Mouse (Mus musculus) hindbrain, embryonic 10.5 days (tissue): ENCODE results near the gene 4930469K13Rik. TPM values are rescaled to one million over a fixed set of nuclear protein-coding genes. Genes with fewer than 3 reads are reported as not detected.
A peak's percentile ranks its signal among the peaks of the same experiment; 100 is the strongest.

Source experiments
- DNase-seq: peaks from one replicate; pipeline ENCODE4 v3.0.0-alpha.2; 2017; ENCODE audit warnings: low spot score
- H3K27ac ChIP-seq: fragments of 300-500 bp; sonication (generic); 2 replicates; pipeline ENCODE4 v1.5.1; 2016; ENCODE audit warnings: mild to moderate bottlenecking, moderate library complexity
- H3K27me3 ChIP-seq: fragments of 300-500 bp; sonication (generic); 2 replicates; pipeline ENCODE4 v1.6.1; 2016; ENCODE audit warnings: mild to moderate bottlenecking; ENCODE audit not compliant: poor library complexity, insufficient read depth, severe bottlenecking
- H3K36me3 ChIP-seq: fragments of 300-500 bp; sonication (generic); 2 replicates; pipeline ENCODE4 v1.6.1; 2016; ENCODE audit warnings: mild to moderate bottlenecking, moderate library complexity
- H3K4me1 ChIP-seq: fragments of 300-500 bp; sonication (generic); replicated peaks from 2 replicates; pipeline ENCODE4 v1.6.1; 2016; ENCODE audit warnings: mild to moderate bottlenecking
- H3K4me3 ChIP-seq: fragments of 300-500 bp; sonication (generic); 2 replicates; pipeline ENCODE4 v1.5.1; 2016; ENCODE audit warnings: mild to moderate bottlenecking, moderate library complexity
- H3K9me3 ChIP-seq: fragments of 300-500 bp; sonication (generic); 2 replicates; pipeline ENCODE4 v1.6.1; 2016; ENCODE audit warnings: mild to moderate bottlenecking, moderate library complexity
- WGBS: fragments of 180-500 bp; shearing (Covaris S2); methylation state at CpG from one replicate; pipeline ENCODE4 v1.1.7; 2016; 5-methylcytosine and 5-hydroxymethylcytosine counted together
- polyA plus RNA-seq: library from polyadenylated mRNA; unstranded; fragments of >200 nt; fragmentation: Nextera tagmentation; extraction: Ambion mirVana; gene quantifications from 2 replicates; pipeline ENCODE4 v1.2.1, GENCODE M21; 2016

4930469K13Rik gene
- polyA plus RNA-seq, 1 experiment from 2014 or later, result not detected

- peak; percentile 40 for DNase-seq
- no peak overlapping the region; the same call in 1 of the 2 replicates for H3K27ac ChIP-seq
- H3K9me3 ChIP-seq, result no peaks in the 10 kb centered on the region
- 47% methylated on average over 4 of the region's 4 CpGs for WGBS
- no peaks in the 10 kb centered on the region for H3K27me3 ChIP-seq
- H3K36me3 ChIP-seq, result no peaks in the 10 kb centered on the region
- H3K4me1 ChIP-seq, result peaks cover 18% of the 10 kb centered on the region
- H3K4me3 ChIP-seq, result no peak overlapping the region
Measured at GRCm38 (mm10) chr11:34112781-34113380, 14.5 kb upstream of the 4930469K13Rik start.

- Histone ChIP-seq H3K27ac (peak overlapping the region; percentile 51; the same call in 1 of the 2 replicates), H3K36me3 (no peaks in the 10 kb centered on the region), H3K4me1 (peaks cover 18% of the 10 kb centered on the region), H3K9me3 (no peaks in the 10 kb centered on the region), H3K27me3 (no peaks in the 10 kb centered on the region), H3K4me3 (no peak overlapping the region)
- no peak for DNase-seq
- 52% methylated on average over 7 of the region's 7 CpGs for WGBS
Measured at GRCm38 (mm10) chr11:34111940-34112339, 13.6 kb upstream of the 4930469K13Rik start.

DNA sequence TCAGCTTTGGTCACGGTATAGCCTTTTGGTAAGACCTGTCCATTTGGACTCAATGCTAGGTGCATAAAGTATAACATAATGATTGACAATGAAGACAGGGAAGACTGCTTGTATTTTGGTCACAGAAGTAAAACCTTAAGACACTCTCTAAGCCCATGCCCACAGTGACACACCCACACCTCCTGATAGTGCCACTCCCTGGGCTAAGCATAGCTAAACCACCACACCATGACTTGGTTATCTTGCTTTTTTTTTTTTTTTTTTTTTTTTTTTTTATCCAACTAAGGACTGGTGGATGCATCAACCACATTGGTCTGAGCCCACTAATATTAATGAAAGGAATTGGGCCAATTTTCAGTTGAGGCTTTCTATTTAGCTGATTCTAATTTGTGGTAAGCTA is 10.9 kb upstream of the 4930469K13Rik start:
- no peaks in the 10 kb centered on the region for H3K36me3 ChIP-seq
- no peak for DNase-seq
- H3K4me3 ChIP-seq, result no peak overlapping the region
- H3K27ac ChIP-seq, result no peak overlapping the region
- WGBS, result 90% methylated on average over 1 of the region's 1 CpGs
- no peaks in the 10 kb centered on the region for H3K27me3 ChIP-seq
- H3K4me1 ChIP-seq, result peaks cover 18% of the 10 kb centered on the region
- no peaks in the 10 kb centered on the region for H3K9me3 ChIP-seq

DNA sequence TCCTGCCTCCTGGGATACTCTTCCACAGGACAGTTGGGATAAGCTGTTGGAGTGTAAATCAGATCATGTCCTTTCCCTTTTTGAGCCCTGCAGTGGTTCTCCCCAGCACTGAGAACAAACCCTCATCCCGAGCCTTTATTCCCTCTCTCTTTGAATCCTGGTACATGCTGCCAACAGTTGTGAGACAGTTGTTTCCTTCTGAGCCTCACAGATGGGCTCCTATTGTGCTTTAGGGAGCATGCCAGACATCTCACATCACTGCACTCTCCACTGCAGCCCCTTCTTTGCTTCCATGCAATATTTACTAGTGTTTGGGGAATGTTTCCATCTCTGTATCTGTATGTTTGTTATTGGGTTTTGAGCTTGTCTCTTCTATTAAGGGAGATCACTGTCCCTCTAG is 6.6 kb upstream of the 4930469K13Rik start:
- H3K4me1 ChIP-seq, result no peaks in the 10 kb centered on the region; the same call in 1 of the 2 replicates
- no peak overlapping the region for H3K4me3 ChIP-seq
- no peaks in the 10 kb centered on the region for H3K36me3 ChIP-seq
- DNase-seq, result no peak
- no peaks in the 10 kb centered on the region for H3K27me3 ChIP-seq
- WGBS, result 44% methylated on average over 1 of the region's 1 CpGs
- no peaks in the 10 kb centered on the region for H3K9me3 ChIP-seq
- H3K27ac ChIP-seq, result no peak overlapping the region

DNA sequence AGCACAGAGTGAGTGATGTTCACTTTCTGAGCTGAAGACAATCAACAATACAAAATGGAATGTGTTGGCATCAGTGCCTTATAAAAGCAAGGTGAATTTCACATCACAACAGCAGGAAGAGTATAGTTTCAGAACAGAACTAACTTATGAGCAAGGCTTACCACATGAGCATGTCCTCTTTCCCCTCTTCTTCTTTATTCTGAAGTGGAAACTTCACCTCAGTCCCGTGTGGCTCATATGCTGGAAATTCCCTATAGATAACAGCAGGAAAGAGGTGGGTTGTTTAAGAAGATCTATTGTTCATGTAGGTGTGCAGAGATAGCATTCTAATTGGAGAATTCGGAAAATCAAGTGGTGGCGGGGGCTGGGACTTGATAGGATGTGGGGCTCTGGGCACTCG is 3.5 kb upstream of the 4930469K13Rik start:
- Histone ChIP-seq H3K27ac (no peak overlapping the region), H3K27me3 (no peaks in the 10 kb centered on the region), H3K9me3 (no peaks in the 10 kb centered on the region), H3K4me1 (no peaks in the 10 kb centered on the region; the same call in 1 of the 2 replicates), H3K4me3 (no peak overlapping the region), H3K36me3 (no peaks in the 10 kb centered on the region)
- DNase-seq, result no peak
- 85% methylated on average over 4 of the region's 4 CpGs for WGBS

DNA sequence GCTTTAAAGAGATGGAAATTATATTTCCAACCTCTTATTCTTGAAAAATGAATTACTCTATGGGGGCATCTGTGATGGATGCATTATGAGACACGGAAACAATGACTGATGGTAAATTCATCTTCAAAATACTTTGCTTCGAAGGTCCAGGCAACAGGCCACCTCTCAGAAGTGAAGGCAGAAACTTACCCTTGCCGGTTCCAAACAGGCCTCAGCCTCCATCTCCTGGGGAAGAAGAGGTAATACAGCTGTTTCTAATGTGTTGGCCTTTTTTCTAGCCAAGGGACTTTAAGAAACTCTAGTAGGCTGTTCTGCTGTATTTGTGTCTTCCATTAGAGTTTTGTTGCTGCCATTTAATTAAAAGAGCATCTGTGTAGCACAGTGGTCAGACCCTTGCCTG is 11.3 kb downstream of the 4930469K13Rik start:
- WGBS, result 74% methylated on average over 3 of the region's 3 CpGs
- Histone ChIP-seq H3K36me3 (no peaks in the 10 kb centered on the region), H3K4me3 (no peak overlapping the region), H3K9me3 (no peaks in the 10 kb centered on the region), H3K27ac (no peak overlapping the region), H3K27me3 (no peaks in the 10 kb centered on the region), H3K4me1 (0 out of 2 replicates have a peak, but pooled peaks cover 2% of the 10 kb centered on the region)
- no peak for DNase-seq

- WGBS, result 79% methylated on average over 8 of the region's 8 CpGs
Measured at GRCm38 (mm10) chr11:34086164-34086751, 12.1 kb downstream of the 4930469K13Rik start.

GRCm38 (mm10) chr11:34084639-34085038 is 13.7 kb downstream of the 4930469K13Rik start:
- H3K27me3 ChIP-seq, result no peaks in the 10 kb centered on the region
- WGBS, result 73% methylated on average over 2 of the region's 2 CpGs
- DNase-seq, result no peak
- H3K36me3 ChIP-seq, result no peaks in the 10 kb centered on the region
- H3K27ac ChIP-seq, result no peak overlapping the region
- H3K4me3 ChIP-seq, result no peak overlapping the region
- H3K4me1 ChIP-seq, result 0 out of 2 replicates have a peak, but pooled peaks cover 2% of the 10 kb centered on the region
- no peaks in the 10 kb centered on the region for H3K9me3 ChIP-seq

More at GRCm38 (mm10) chr11:34086164-34086751, 12.1 kb downstream of the 4930469K13Rik start:
- Histone ChIP-seq H3K4me1 (0 out of 2 replicates have a peak, but pooled peaks cover 2% of the 10 kb centered on the region), H3K4me3 (no peak overlapping the region), H3K27me3 (no peaks in the 10 kb centered on the region), H3K27ac (no peak overlapping the region), H3K36me3 (no peaks in the 10 kb centered on the region), H3K9me3 (no peaks in the 10 kb centered on the region)
- DNase-seq, result no peak

DNA sequence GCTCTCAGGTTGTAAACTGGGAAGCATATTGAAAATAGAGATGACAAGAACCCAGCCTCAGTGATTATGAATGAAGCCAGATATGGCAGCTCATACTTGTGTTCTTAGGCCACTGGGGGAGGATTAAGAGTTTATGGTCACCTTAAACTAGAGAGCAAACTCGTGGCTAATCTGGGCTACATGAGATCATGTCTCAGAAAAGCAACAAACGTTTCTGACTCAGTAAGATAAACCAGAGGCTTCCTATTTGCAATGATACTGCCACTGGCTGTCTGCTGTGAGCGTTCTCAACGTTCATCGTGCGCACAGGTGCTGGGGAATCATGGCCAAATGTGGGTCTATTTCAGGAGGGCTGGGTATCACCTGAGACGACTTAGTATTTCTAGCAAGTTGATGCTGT is 14.6 kb downstream of the 4930469K13Rik start:
- Histone ChIP-seq H3K4me1 (0 out of 2 replicates have a peak, but pooled peaks cover 2% of the 10 kb centered on the region), H3K4me3 (no peak overlapping the region), H3K9me3 (no peaks in the 10 kb centered on the region), H3K27me3 (no peaks in the 10 kb centered on the region), H3K36me3 (no peaks in the 10 kb centered on the region), H3K27ac (no peak overlapping the region)
- DNase-seq, result no peak
- whole genome bisulfite sequencing, result 84% methylated on average over 7 of the region's 7 CpGs

GRCm38 (mm10) chr11:34079542-34080464 is 18.6 kb downstream of the 4930469K13Rik start:
- Histone ChIP-seq H3K36me3 (no peaks in the 10 kb centered on the region), H3K4me1 (0 out of 2 replicates have a peak, but pooled peaks cover 2% of the 10 kb centered on the region), H3K9me3 (no peaks in the 10 kb centered on the region), H3K27ac (no peak overlapping the region), H3K27me3 (0 out of 2 replicates have a peak, but pooled peaks cover under 1% of the 10 kb centered on the region), H3K4me3 (no peak overlapping the region)
- no peak for DNase-seq
- 77% methylated on average over 6 of the region's 6 CpGs for WGBS

- WGBS, result 91% methylated on average over 7 of the region's 7 CpGs
- Histone ChIP-seq H3K4me3 (no peak overlapping the region), H3K27ac (no peak overlapping the region), H3K9me3 (no peaks in the 10 kb centered on the region), H3K4me1 (0 out of 2 replicates have a peak, but pooled peaks cover 2% of the 10 kb centered on the region), H3K27me3 (peaks cover 5% of the 10 kb centered on the region; the same call in 1 of the 2 replicates), H3K36me3 (no peaks in the 10 kb centered on the region)
- DNase-seq, result no peak
Measured at GRCm38 (mm10) chr11:34078581-34078980, 19.8 kb downstream of the 4930469K13Rik start.

DNA sequence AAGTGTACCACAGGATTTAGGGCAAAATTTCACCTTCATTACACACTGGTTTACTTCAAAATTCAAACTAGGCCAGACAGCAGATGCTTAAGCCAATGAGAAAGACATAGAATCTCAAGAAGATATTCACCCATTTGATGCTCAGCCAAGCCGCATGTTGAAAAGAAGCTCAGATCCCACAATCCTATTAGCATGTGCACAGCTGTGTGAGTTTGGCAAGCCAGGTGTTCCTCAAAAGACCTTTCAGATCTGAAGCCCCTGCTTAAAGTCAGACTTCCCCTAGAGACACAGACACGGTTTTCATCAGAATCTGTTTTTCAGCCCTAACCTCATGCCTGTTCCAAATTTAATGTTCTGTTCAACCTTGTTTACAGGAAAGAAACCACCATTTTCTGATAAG is 20.5 kb downstream of the 4930469K13Rik start:
- 88% methylated on average over 2 of the region's 2 CpGs for WGBS
- Histone ChIP-seq H3K4me1 (0 out of 2 replicates have a peak, but pooled peaks cover 2% of the 10 kb centered on the region), H3K27ac (no peak overlapping the region), H3K9me3 (no peaks in the 10 kb centered on the region), H3K27me3 (peaks cover 5% of the 10 kb centered on the region; the same call in 1 of the 2 replicates), H3K36me3 (no peaks in the 10 kb centered on the region), H3K4me3 (no peak overlapping the region)
- DNase-seq, result no peak
